Mouse (Mus musculus): ENCODE results near the gene Muc4. TPM values are rescaled to one million over a fixed set of nuclear protein-coding genes. Genes with fewer than 3 reads are reported as not detected.

Muc4 gene
- total and polyA plus RNA-seq, 3 experiments: not detected

DNA sequence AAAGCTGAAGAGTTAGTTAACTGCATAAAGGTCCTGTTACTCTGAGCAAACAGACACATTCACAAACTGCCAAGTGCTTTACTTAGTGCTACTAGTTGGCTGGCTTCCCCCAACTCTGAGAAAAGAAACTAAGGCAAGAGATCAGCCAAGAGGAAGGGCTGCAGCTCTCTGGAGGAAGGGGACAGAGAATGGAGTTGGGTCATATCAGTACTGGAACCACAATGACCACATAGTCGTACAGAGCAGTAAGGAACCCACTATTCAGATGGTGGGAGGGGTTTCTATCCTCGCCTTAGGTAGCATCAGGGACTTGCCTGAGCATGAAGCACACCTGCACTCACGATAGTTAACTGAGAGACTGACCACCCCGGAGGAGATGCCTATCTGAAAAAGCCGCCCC lies 87.2 kb downstream of the Muc4 start:
- no peaks in the 10 kb centered on the region for H3K79me2 ChIP-seq (ENCODE audit: control insufficient read depth, insufficient read depth, low read length, poor library complexity)
- no peak for DNase-seq (ENCODE audit: low read depth, low spot score)
- H3K36me3 ChIP-seq (ENCODE audit: control insufficient read depth in 1 of 2, insufficient read depth in 2 of 2, low read length in 2 of 2): no peaks in the 10 kb centered on the region
- TF ChIP-seq KAT2A (conservative IDR thresholded peaks at IDR 0.05; ENCODE audit: low read depth, low read length): no peak
- no peak for TF ChIP-seq TCF12 (IDR thresholded peaks at IDR 0.05; ENCODE audit: low read depth, low read length)
- no peak for TF ChIP-seq MEF2A (IDR thresholded peaks at IDR 0.05; ENCODE audit: extremely low read depth, insufficient replicate concordance, low read depth, low read length, poor library complexity, severe bottlenecking)
- TF ChIP-seq CTCF (IDR thresholded peaks at IDR 0.05 in 2 of 3, conservative IDR thresholded peaks at IDR 0.05 in 1 of 3; ENCODE audit: control insufficient read depth in 1 of 3, insufficient read depth in 1 of 3, low read depth in 2 of 3, low read length in 3 of 3, poor library complexity in 1 of 3, severe bottlenecking in 1 of 3): no peak
- TF ChIP-seq ZMIZ1 (IDR thresholded peaks at IDR 0.05; ENCODE audit: low read depth, low read length): no peak
- no peak for TF ChIP-seq MXI1 (IDR thresholded peaks at IDR 0.05; ENCODE audit: low read depth, low read length)
- TF ChIP-seq NRF1 (IDR thresholded peaks at IDR 0.05; ENCODE audit: insufficient read depth, low read depth, low read length, poor library complexity, severe bottlenecking): no peak
- no peak for TF ChIP-seq TAL1 (IDR thresholded peaks at IDR 0.05; ENCODE audit: low read length)
- no peak for TF ChIP-seq GATA1 (IDR thresholded peaks at IDR 0.05; ENCODE audit: low read depth, low read length)
- TF ChIP-seq TBP (IDR thresholded peaks at IDR 0.05; ENCODE audit: low read depth, low read length): no peak
- no peak for TF ChIP-seq HCFC1 (IDR thresholded peaks at IDR 0.05; ENCODE audit: low read depth, low read length)
- H3K27ac ChIP-seq (ENCODE audit: control insufficient read depth, low read depth, low read length): no peak overlapping the region
- no peaks in the 10 kb centered on the region for H3K27me3 ChIP-seq (ENCODE audit: control insufficient read depth in 1 of 2, insufficient read depth in 2 of 2, low read length in 2 of 2)
- H3K9ac ChIP-seq (ENCODE audit: control insufficient read depth, low read depth, low read length, poor library complexity, severe bottlenecking): no peak overlapping the region
- no peak overlapping the region for H3K4me3 ChIP-seq (ENCODE audit: control insufficient read depth in 1 of 2, insufficient read depth in 1 of 2, low read depth in 2 of 2, low read length in 2 of 2)
- H3K4me1 ChIP-seq (ENCODE audit: control insufficient read depth in 1 of 2, insufficient read depth in 2 of 2, low read length in 2 of 2): no peaks in the 10 kb centered on the region
- no peaks in the 10 kb centered on the region for H3K9me3 ChIP-seq (replicated peaks; ENCODE audit: insufficient read depth, low read length)

DNA sequence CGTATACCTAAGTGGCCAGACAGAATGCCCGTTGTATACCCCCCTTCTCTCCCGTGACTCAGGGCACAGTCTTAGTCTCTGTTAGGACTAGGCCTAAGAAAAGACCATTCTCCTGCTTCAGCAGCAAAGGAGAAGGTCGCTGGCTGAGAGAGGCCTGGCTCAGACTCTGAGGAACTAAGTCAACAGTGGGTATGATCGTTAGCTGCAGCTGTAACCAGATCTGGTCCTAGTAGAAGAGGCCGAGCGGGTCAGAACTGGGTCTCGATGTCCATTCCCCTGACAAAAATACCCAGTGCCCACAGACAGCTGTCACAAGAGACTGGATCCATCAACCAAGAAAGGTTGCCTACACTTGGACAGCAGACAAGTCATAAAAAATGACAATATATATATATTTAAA lies 87.8 kb downstream of the Muc4 start:
- Histone ChIP-seq H3K27ac (ENCODE audit: control insufficient read depth, low read depth, low read length) (no peak overlapping the region), H3K36me3 (ENCODE audit: control insufficient read depth in 1 of 2, insufficient read depth in 2 of 2, low read length in 2 of 2) (no peaks in the 10 kb centered on the region), H3K27me3 (ENCODE audit: control insufficient read depth in 1 of 2, insufficient read depth in 2 of 2, low read length in 2 of 2) (no peaks in the 10 kb centered on the region), H3K9me3 (replicated peaks; ENCODE audit: insufficient read depth, low read length) (no peaks in the 10 kb centered on the region), H3K9ac (ENCODE audit: control insufficient read depth, low read depth, low read length, poor library complexity, severe bottlenecking) (no peak overlapping the region), H3K4me1 (ENCODE audit: control insufficient read depth in 1 of 2, insufficient read depth in 2 of 2, low read length in 2 of 2) (no peaks in the 10 kb centered on the region), H3K79me2 (ENCODE audit: control insufficient read depth, insufficient read depth, low read length, poor library complexity) (no peaks in the 10 kb centered on the region), H3K4me3 (ENCODE audit: control insufficient read depth in 1 of 2, insufficient read depth in 1 of 2, low read depth in 2 of 2, low read length in 2 of 2) (no peak overlapping the region)
- DNase-seq (ENCODE audit: low read depth, low spot score): no peak
- TF ChIP-seq POLR2A (IDR thresholded peaks at IDR 0.05; ENCODE audit: control insufficient read depth in 1 of 2, insufficient read depth in 1 of 2, low read depth in 1 of 2, low read length in 2 of 2, poor library complexity in 1 of 2) (no peak), KAT2A (conservative IDR thresholded peaks at IDR 0.05; ENCODE audit: low read depth, low read length) (no peak), UBTF (IDR thresholded peaks at IDR 0.05; ENCODE audit: borderline replicate concordance, insufficient read depth, low read depth, low read length) (no peak)

DNA sequence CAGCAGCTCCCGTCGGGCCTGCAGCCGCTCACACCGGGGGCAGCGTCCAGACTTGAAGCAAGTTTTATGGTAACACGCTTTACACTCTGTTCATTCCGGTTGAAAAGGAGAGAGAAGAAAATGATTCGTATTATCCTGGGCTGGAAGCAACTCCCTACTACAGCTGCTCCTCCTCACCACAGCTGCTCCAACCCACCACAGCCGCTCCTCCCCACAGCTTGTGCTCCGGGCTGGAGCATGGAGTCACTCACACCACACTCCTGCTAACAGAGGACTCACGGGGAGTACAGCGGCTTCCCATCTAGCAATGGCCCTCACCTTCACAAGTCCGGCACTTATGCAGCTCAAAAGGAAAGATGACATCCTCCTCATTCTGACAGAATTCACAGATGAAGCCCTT lies 88.4 kb downstream of the Muc4 start:
- Histone ChIP-seq H3K9ac (ENCODE audit: control insufficient read depth, low read depth, low read length, poor library complexity, severe bottlenecking) (no peak overlapping the region), H3K27me3 (ENCODE audit: control insufficient read depth in 1 of 2, insufficient read depth in 2 of 2, low read length in 2 of 2) (no peaks in the 10 kb centered on the region), H3K4me1 (ENCODE audit: control insufficient read depth in 1 of 2, insufficient read depth in 2 of 2, low read length in 2 of 2) (peaks cover 0 to 3% of the 10 kb centered on the region in 2 experiments; a peak in 2 of 4 replicates), H3K79me2 (ENCODE audit: control insufficient read depth, insufficient read depth, low read length, poor library complexity) (no peaks in the 10 kb centered on the region), H3K9me3 (replicated peaks; ENCODE audit: insufficient read depth, low read length) (no peaks in the 10 kb centered on the region), H3K4me3 (ENCODE audit: control insufficient read depth in 1 of 2, insufficient read depth in 1 of 2, low read depth in 2 of 2, low read length in 2 of 2) (no peak overlapping the region), H3K27ac (ENCODE audit: control insufficient read depth, low read depth, low read length) (no peak overlapping the region), H3K36me3 (ENCODE audit: control insufficient read depth in 1 of 2, insufficient read depth in 2 of 2, low read length in 2 of 2) (no peaks in the 10 kb centered on the region)
- TF ChIP-seq ETS1 (IDR thresholded peaks at IDR 0.05; ENCODE audit: low read depth, low read length) (no peak), ELF1 (IDR thresholded peaks at IDR 0.05; ENCODE audit: low read depth, low read length) (no peak)
- DNase-seq (ENCODE audit: low read depth, low spot score): no peak

Measured in MEL (cell line).